Mouse (Mus musculus) spleen, adult 12 weeks (tissue): Measurements from ENCODE around the gene Sult2a5.

ENCODE experiments used
- DNase-seq: peaks from one replicate; pipeline ENCODE4 v3.0.0; 2022; ENCODE audit warnings: low spot score

The Sult2a5 gene

GRCm38 (mm10) chr7:13623667-13624066 is at the start of gene Sult2a5:
Sult2a5 (plus strand) TSS chr7:13623967.
- DNase-seq: no peak
